Mouse (Mus musculus) hindbrain, embryonic 14.5 days (tissue): ENCODE data around the gene Lhx8. TPM values are rescaled to one million over a fixed set of nuclear protein-coding genes. Genes with fewer than 3 reads are reported as not detected.

ENCODE experiments used
- ATAC-seq: fragments of 200-750 bp; cut with Nextera tagmentation; 2 replicates; pipeline ENCODE4 v1.8.0; 2017; ENCODE audit warnings: moderate number of reproducible peaks, mild to moderate bottlenecking, moderate TSS enrichment, moderate library complexity; ENCODE audit not compliant: low FRiP score
- DNase-seq: peaks from one replicate; pipeline ENCODE4 v3.0.0-alpha.2; 2015; ENCODE audit warnings: low spot score
- H3K27ac ChIP-seq: fragments of 300-500 bp; sonication (generic); 2 replicates; pipeline ENCODE4 v1.5.1; 2014; ENCODE audit warnings: mild to moderate bottlenecking, moderate library complexity
- H3K27me3 ChIP-seq: fragments of 300-500 bp; sonication (generic); 2 replicates; pipeline ENCODE4 v1.6.1; 2014; ENCODE audit warnings: mild to moderate bottlenecking, low read length, mixed read lengths; ENCODE audit not compliant: control insufficient read depth, insufficient read depth
- H3K36me3 ChIP-seq: fragments of 300-500 bp; sonication (generic); replicated peaks from 2 replicates; pipeline ENCODE4 v1.6.1; 2014; ENCODE audit not compliant: control insufficient read depth, insufficient read depth
- H3K4me1 ChIP-seq: fragments of 300-500 bp; sonication (generic); replicated peaks from 2 replicates; pipeline ENCODE4 v1.6.1; 2014; ENCODE audit warnings: antibody characterized with exemption, low read length, mixed read lengths; ENCODE audit not compliant: control insufficient read depth, insufficient read depth
- H3K4me2 ChIP-seq: fragments of 300-500 bp; sonication (generic); replicated peaks from 2 replicates; pipeline ENCODE4 v1.6.1; 2014; ENCODE audit warnings: mild to moderate bottlenecking, moderate library complexity
- H3K4me3 ChIP-seq: fragments of 300-500 bp; sonication (generic); replicated peaks from 2 replicates; pipeline ENCODE4 v1.5.1; 2014; ENCODE audit warnings: mild to moderate bottlenecking, low read length
- H3K9ac ChIP-seq: fragments of 300-500 bp; sonication (generic); 2 replicates; pipeline ENCODE4 v1.6.1; 2014
- H3K9me3 ChIP-seq: fragments of 300-500 bp; sonication (generic); 2 replicates; pipeline ENCODE4 v1.6.1; 2016; ENCODE audit warnings: low read length; ENCODE audit not compliant: control insufficient read depth
- WGBS: fragments of 180-500 bp; shearing (Covaris S2); extraction: QIAGEN DNeasy Blood & Tissue Kit; methylation state at CpG from one replicate; pipeline ENCODE4 v1.1.7; 2014; 5-methylcytosine and 5-hydroxymethylcytosine counted together
- polyA plus RNA-seq: library from polyadenylated mRNA; unstranded; fragments of >200 nt; fragmentation: Nextera tagmentation; extraction: Ambion mirVana; gene quantifications from 2 replicates; pipeline ENCODE4 v1.2.1, GENCODE M21; 2014

The Lhx8 gene
- polyA plus RNA-seq, 1 experiment from 2014 or later, result not detected

DNA sequence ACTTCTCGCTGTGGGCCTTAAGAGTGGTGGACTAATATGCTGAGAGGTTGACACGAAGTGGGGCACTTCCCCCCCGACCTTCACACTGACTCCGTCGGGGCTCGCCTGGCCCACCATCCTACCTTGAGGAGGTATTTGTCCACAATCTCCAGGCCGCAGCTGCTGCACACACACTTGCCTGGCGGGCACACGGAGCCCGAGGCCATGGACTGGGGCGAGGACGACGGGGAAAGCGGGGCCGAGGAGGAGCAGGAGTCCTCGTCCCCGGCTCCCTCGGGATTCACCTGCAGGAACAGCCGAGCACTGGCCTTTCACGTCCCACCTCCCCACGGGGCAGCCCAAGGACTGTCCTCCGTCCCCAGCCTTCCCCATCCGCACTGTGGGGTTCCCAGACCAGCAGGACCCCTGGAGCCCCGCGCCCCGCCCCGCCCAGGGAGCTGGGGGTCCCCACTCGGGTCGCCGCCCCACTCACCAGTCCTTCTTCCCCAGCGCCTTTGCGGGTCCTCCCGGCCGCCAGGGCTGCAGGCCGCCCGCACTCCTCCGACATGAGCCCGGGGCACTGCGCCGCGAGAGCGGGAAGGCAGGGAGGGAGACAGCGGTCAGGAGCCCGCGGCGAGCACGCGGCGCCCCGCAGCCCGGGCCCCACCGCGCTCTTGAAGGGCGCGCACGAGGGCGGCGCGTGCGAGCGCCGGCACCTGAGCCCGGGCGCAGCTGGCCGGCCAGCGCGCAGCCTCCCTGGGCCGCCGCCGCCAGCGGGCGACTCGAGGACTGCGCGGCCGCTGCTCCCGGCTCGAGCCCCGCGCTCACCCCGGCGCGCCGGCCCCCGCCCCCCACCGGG is 2.4 kb downstream of the Lhx8 start:
- Histone ChIP-seq H3K9me3 (no peaks in the 10 kb centered on the region), H3K4me2 (peak overlapping the region; percentile 70), H3K27me3 (peaks cover 71% of the 10 kb centered on the region), H3K27ac (no peak overlapping the region), H3K4me3 (peak overlapping the region; percentile 31), H3K36me3 (no peaks in the 10 kb centered on the region), H3K9ac (peak overlapping the region; percentile 28; the same call in 1 of the 2 replicates), H3K4me1 (peaks cover 8% of the 10 kb centered on the region; the same call in 1 of the 2 replicates)
- under 1% methylated on average over 81 of the region's 86 CpGs for WGBS
- ATAC-seq, result peak; percentile 85
- DNase-seq, result no peak

DNA sequence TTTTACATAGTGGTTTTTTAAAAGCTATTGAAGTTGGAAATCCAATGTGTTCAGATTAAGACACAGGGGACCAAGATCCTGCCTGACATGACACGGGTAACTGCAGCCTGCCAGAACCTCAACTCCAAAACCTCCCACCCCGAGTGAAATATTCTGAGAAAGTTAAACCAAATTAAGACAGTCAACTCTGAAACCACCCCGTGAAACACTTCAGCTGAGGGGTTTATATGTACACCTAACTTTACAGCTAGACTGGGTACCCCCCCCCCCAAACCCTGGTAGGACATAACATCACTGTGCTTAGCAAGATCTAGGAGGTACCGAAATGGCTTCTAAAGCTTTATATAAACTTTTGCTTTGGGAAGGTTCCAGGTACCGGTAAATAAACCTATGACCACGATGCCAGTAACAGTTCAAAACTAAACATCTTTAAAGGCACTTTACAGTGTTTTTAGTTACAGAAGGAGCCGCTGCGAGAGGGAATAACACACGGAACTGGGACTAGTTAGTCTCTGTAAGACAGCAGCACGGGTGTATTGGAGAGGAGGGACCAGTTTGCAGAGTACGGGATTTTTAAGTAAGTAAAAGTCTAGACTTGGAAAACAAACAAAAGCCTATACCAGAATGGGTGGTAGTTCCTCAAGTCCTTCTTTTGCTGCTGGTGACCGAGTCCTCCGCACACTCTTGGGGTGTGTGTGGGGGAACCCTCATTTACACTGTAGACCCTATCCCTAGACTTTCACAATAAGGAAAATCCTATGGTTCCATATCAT is 3.2 kb downstream of the Lhx8 start:
- DNase-seq, result no peak
- Histone ChIP-seq H3K4me2 (no peak overlapping the region), H3K27ac (no peak overlapping the region), H3K36me3 (no peaks in the 10 kb centered on the region), H3K27me3 (peaks cover 70% of the 10 kb centered on the region), H3K4me1 (peaks cover 8% of the 10 kb centered on the region; the same call in 1 of the 2 replicates), H3K9me3 (no peaks in the 10 kb centered on the region), H3K9ac (no peak overlapping the region), H3K4me3 (no peak overlapping the region)
- ATAC-seq, result no peak
- WGBS, result 2% methylated on average over 13 of the region's 13 CpGs

- Histone ChIP-seq H3K9me3 (no peaks in the 10 kb centered on the region), H3K27me3 (peaks cover 59% of the 10 kb centered on the region), H3K9ac (no peak overlapping the region), H3K4me2 (no peak overlapping the region), H3K36me3 (no peaks in the 10 kb centered on the region), H3K27ac (no peak overlapping the region), H3K4me3 (no peak overlapping the region), H3K4me1 (no peaks in the 10 kb centered on the region)
- no peak for DNase-seq
- no peak for ATAC-seq
- WGBS, result 74% methylated on average over 13 of the region's 13 CpGs
Measured at GRCm38 (mm10) chr3:154321921-154322574, 8.4 kb downstream of the Lhx8 start.

GRCm38 (mm10) chr3:154317651-154318248 is 12.7 kb downstream of the Lhx8 start:
- H3K4me3 ChIP-seq, result no peak overlapping the region
- no peak overlapping the region for H3K27ac ChIP-seq
- 0 out of 2 replicates have a peak, but pooled peaks cover 18% of the 10 kb centered on the region for H3K27me3 ChIP-seq
- no peak overlapping the region for H3K4me2 ChIP-seq
- H3K9me3 ChIP-seq, result no peaks in the 10 kb centered on the region
- no peak for ATAC-seq
- H3K4me1 ChIP-seq, result no peaks in the 10 kb centered on the region
- no peak for DNase-seq
- H3K9ac ChIP-seq, result no peak overlapping the region
- WGBS, result 18% methylated on average over 5 of the region's 5 CpGs
- H3K36me3 ChIP-seq, result no peaks in the 10 kb centered on the region

- Histone ChIP-seq H3K4me1 (no peaks in the 10 kb centered on the region), H3K27me3 (no peaks in the 10 kb centered on the region), H3K9ac (no peak overlapping the region), H3K36me3 (no peaks in the 10 kb centered on the region), H3K9me3 (no peaks in the 10 kb centered on the region), H3K27ac (no peak overlapping the region), H3K4me2 (no peak overlapping the region), H3K4me3 (no peak overlapping the region)
- WGBS, result 76% methylated on average over 16 of the region's 16 CpGs
- DNase-seq (no peak), ATAC-seq (no peak)
Measured at GRCm38 (mm10) chr3:154305163-154305884, 25.1 kb downstream of the Lhx8 start.

- Histone ChIP-seq H3K9ac (no peak overlapping the region), H3K9me3 (no peaks in the 10 kb centered on the region), H3K36me3 (no peaks in the 10 kb centered on the region), H3K4me2 (no peak overlapping the region), H3K27me3 (no peaks in the 10 kb centered on the region), H3K4me1 (no peaks in the 10 kb centered on the region), H3K4me3 (no peak overlapping the region), H3K27ac (no peak overlapping the region)
- DNase-seq (no peak), ATAC-seq (no peak)
- WGBS, result 87% methylated on average over 4 of the region's 4 CpGs
Measured at GRCm38 (mm10) chr3:154301102-154301501, 29.4 kb downstream of the Lhx8 start.

GRCm38 (mm10) chr3:154300006-154300405 is 30.5 kb downstream of the Lhx8 start:
- H3K36me3 ChIP-seq, result no peaks in the 10 kb centered on the region
- H3K4me3 ChIP-seq, result no peak overlapping the region
- H3K9me3 ChIP-seq, result no peaks in the 10 kb centered on the region
- no peak overlapping the region for H3K4me2 ChIP-seq
- H3K27ac ChIP-seq, result no peak overlapping the region
- DNase-seq (no peak), ATAC-seq (no peak)
- no peak overlapping the region for H3K9ac ChIP-seq
- 94% methylated on average over 9 of the region's 9 CpGs for WGBS
- no peaks in the 10 kb centered on the region for H3K4me1 ChIP-seq
- no peaks in the 10 kb centered on the region for H3K27me3 ChIP-seq

DNA sequence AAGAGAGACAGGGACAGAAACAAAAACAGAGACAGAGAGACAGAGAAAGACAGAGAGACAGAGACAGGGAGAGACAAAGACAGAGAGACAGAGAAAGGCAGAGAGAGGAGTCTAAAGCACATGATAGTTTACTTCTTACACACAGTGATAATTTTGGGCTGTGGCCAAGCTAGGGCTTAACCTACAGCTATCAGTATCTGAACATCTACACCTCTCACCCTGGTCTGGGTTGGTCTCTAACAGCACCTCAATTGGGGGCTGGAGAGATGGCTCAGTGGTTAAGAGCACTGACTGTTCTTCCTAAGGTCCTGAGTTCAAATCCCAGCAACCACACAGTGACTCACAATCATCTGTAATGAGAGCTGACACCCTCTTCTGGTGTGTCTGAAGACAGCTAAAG is 32.0 kb downstream of the Lhx8 start:
- H3K9me3 ChIP-seq, result no peaks in the 10 kb centered on the region
- H3K27ac ChIP-seq, result no peak overlapping the region
- no peak for ATAC-seq
- no peak overlapping the region for H3K4me2 ChIP-seq
- no peak overlapping the region for H3K4me3 ChIP-seq
- no peaks in the 10 kb centered on the region for H3K27me3 ChIP-seq
- H3K9ac ChIP-seq, result no peak overlapping the region
- no peaks in the 10 kb centered on the region for H3K36me3 ChIP-seq
- no peak for DNase-seq
- H3K4me1 ChIP-seq, result no peaks in the 10 kb centered on the region
